7 mouse cellular contexts compared by ENCODE assay signal in the genomic region with DNA sequence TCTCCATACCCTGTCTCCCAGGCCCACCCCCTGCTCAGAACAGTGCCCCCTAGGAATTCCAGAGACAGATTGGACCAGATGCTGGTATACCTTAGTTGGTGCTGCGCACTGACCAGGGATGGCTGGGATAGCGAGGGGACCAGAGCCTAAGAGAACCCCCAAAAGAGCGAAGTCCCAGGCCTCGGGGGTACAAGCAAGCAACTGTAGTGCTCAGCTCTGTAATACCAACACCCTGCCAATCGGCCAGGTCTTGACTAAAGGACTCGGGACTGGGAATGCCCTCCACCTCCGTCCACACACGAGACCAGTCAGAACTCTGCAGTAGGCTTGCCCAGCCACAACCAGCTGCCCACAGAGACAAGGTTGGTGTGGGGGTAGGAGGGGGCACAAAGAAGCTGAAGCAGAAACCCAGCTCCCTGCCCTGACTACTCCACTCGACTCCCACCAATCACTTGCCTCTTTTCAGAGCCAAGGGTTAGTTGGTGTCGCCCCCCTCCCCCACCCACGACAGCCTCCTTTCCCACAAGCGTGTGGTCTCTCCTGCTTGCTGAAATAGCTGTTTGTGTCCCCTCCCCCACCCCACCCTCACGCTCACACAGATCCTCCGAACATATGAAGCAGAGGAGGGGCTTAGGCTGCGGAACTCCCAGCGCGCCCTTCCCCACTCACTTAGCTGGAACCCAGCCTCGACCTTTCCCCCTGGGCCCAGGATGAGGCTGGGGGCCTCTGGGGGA. TPM values are rescaled to one million over a fixed set of nuclear protein-coding genes. Genes with fewer than 3 reads are reported as not detected.
DNase-seq lines count a peak whose midpoint lies in the region; ATAC-seq and TF ChIP-seq lines count a peak whose summit lies in the region.

No protein-coding gene starts in this region.

- no peak for TF ChIP-seq EP300 in lung, postnatal 0 days (IDR thresholded peaks at IDR 0.05)

- no peak overlapping the region for H3K9ac ChIP-seq in lung, postnatal 0 days (replicated peaks; ENCODE audit: low read depth)
- no peak overlapping the region for H3K9ac ChIP-seq in liver, embryonic 15.5 days

- peak; percentile 8; the same call in 1 of the 2 replicates for ATAC-seq in lung, postnatal 0 days
- ATAC-seq in hematopoietic stem cell, adult 5-6 weeks (replicated peaks in 1 of 2; ENCODE audit: insufficient read depth in 1 of 2, low FRiP score in 2 of 2, low TSS enrichment in 1 of 2, low read depth in 1 of 2, poor library complexity in 2 of 2, severe bottlenecking in 2 of 2) = peak; percentile 33 to 39
- no peak for ATAC-seq in liver, embryonic 15.5 days (ENCODE audit: insufficient read depth)

- no peak for DNase-seq in lung, postnatal 0 days (ENCODE audit: low spot score)
- no peak for DNase-seq in lung, adult 2 months
- DNase-seq in thymus, postnatal 25 days = peak; percentile 79
- no peak for DNase-seq in cerebellum, adult 18-20 months
- DNase-seq in adrenal gland, adult 2 months = no peak

- TF ChIP-seq CTCF in lung, postnatal 0 days (IDR thresholded peaks at IDR 0.05) = no peak
- no peak for TF ChIP-seq CTCF in lung, adult 2 months (IDR thresholded peaks at IDR 0.05; ENCODE audit: insufficient read depth, low read length)

- no peak overlapping the region for H3K27ac ChIP-seq in lung, postnatal 0 days (ENCODE audit: low read length)
- H3K27ac ChIP-seq in liver, embryonic 15.5 days (replicated peaks) = no peak overlapping the region

- TF ChIP-seq POLR2A in lung, adult 2 months (IDR thresholded peaks at IDR 0.05; ENCODE audit: borderline replicate concordance, extremely low read depth, low read depth, low read length) = no peak

- no peaks in the 10 kb centered on the region for H3K9me3 ChIP-seq in lung, postnatal 0 days (ENCODE audit: low read length)
- H3K9me3 ChIP-seq in liver, embryonic 15.5 days (replicated peaks) = no peaks in the 10 kb centered on the region

- H3K27me3 ChIP-seq in lung, postnatal 0 days (replicated peaks; ENCODE audit: insufficient read depth, low read length) = no peaks in the 10 kb centered on the region
- H3K27me3 ChIP-seq in liver, embryonic 15.5 days = no peaks in the 10 kb centered on the region

- H3K4me2 ChIP-seq in lung, postnatal 0 days (replicated peaks; ENCODE audit: low read depth, low read length) = 0 out of 2 replicates have a peak overlapping the region, but pooled peaks have one; percentile 22
- peak overlapping the region; percentile 18; the same call in 1 of the 2 replicates for H3K4me2 ChIP-seq in liver, embryonic 15.5 days

- H3K36me3 ChIP-seq in lung, postnatal 0 days (ENCODE audit: insufficient read depth, low read length) = no peaks in the 10 kb centered on the region
- H3K36me3 ChIP-seq in liver, embryonic 15.5 days (replicated peaks) = no peaks in the 10 kb centered on the region

- 37% methylated on average over 18 of the region's 18 CpGs for WGBS in lung, postnatal 0 days
- 46% methylated on average over 17 of the region's 18 CpGs for WGBS in lung, adult 2 months
- 23% methylated on average over 18 of the region's 18 CpGs for WGBS in liver, embryonic 15.5 days (ENCODE audit: insufficient replicate concordance)

- H3K4me3 ChIP-seq in lung, postnatal 0 days (ENCODE audit: low read depth, low read length) = no peak overlapping the region
- H3K4me3 ChIP-seq in lung, adult 2 months (replicated peaks; ENCODE audit: extremely low read depth, low read depth, low read length) = no peak overlapping the region
- H3K4me3 ChIP-seq in liver, embryonic 15.5 days (replicated peaks) = no peak overlapping the region

- no peaks in the 10 kb centered on the region for H3K4me1 ChIP-seq in lung, postnatal 0 days (ENCODE audit: insufficient read depth, low read depth, low read length)
- H3K4me1 ChIP-seq in lung, adult 2 months (ENCODE audit: control insufficient read depth, insufficient read depth, low read length) = no peaks in the 10 kb centered on the region
- no peaks in the 10 kb centered on the region for H3K4me1 ChIP-seq in liver, embryonic 15.5 days (replicated peaks)

RNA-seq across cellular contexts. Expression of gene Adam11, which starts 7.5 kb away (rescaled TPM):
- polyA plus RNA-seq in lung, postnatal 0 days (2015; fragmentation: Nextera tagmentation; extraction: Ambion mirVana) = 0.78 and 1.8 TPM in 2 replicates
- 3.3 and 3.6 TPM in 2 replicates for polyA plus RNA-seq in lung, adult 2 months (2012; rRNA removed)
- total RNA-seq in hematopoietic stem cell, adult 5-6 weeks (2017) = 3.5 and 4.1 TPM in 2 replicates
- 0.08 and 0.26 TPM in 2 replicates for polyA plus RNA-seq in liver, embryonic 15.5 days (2015; fragmentation: Nextera tagmentation; extraction: Ambion mirVana)
- 1 to 10 TPM; 2.9 to 3.4 TPM for total RNA-seq in adrenal gland, adult 2 months (2021)
- 9.2 and 11.0 TPM in 2 replicates for polyA plus RNA-seq in adrenal gland, adult 2 months (2012; rRNA removed)

RNA-seq across cellular contexts. Expression of gene Ccdc43, which starts 56.2 kb away (rescaled TPM):
- polyA plus RNA-seq in lung, postnatal 0 days (2015; fragmentation: Nextera tagmentation; extraction: Ambion mirVana) = 20.4 and 22.8 TPM in 2 replicates
- 4.3 and 5.0 TPM in 2 replicates for polyA plus RNA-seq in lung, adult 2 months (2012; rRNA removed)
- total RNA-seq in hematopoietic stem cell, adult 5-6 weeks (2017) = 46.5 and 51.1 TPM in 2 replicates
- 13.4 and 13.6 TPM in 2 replicates for polyA plus RNA-seq in liver, embryonic 15.5 days (2015; fragmentation: Nextera tagmentation; extraction: Ambion mirVana)
- 10 to 100 TPM; 22.9 to 32.8 TPM for total RNA-seq in adrenal gland, adult 2 months (2021)
- 3.3 and 3.5 TPM in 2 replicates for polyA plus RNA-seq in adrenal gland, adult 2 months (2012; rRNA removed)
